Mouse (Mus musculus): ENCODE measurements around the gene Pde4b.

GRCm38 (mm10) chr4:102574666-102575254 lies 487.4 kb downstream of the Pde4b start:
- TF ChIP-seq CTCF (conservative IDR thresholded peaks at IDR 0.05; ENCODE audit: insufficient read depth, insufficient read length, low read depth, low read length): no peak
- TF ChIP-seq POLR2A (IDR thresholded peaks at IDR 0.05; ENCODE audit: low read depth, low read length): no peak

All from kidney, adult 2 months (tissue).